8 mouse cellular contexts compared by ENCODE assay signal in genomic region chr1:74784041-74784759, GRCm38 (mm10). TPM values are rescaled to one million over a fixed set of nuclear protein-coding genes. Genes with fewer than 3 reads are reported as not detected.
DNase-seq lines count a peak whose midpoint lies in the region; ATAC-seq lines count a peak whose summit lies in the region.

No protein-coding gene starts in this region.

- H3K27ac ChIP-seq in forebrain, embryonic 15.5 days (replicated peaks): no peak overlapping the region
- no peak overlapping the region for H3K27ac ChIP-seq in hindbrain, embryonic 13.5 days
- no peak overlapping the region for H3K27ac ChIP-seq in limb, embryonic 13.5 days
- H3K27ac ChIP-seq in midbrain, embryonic 14.5 days (replicated peaks; ENCODE audit: low read depth, low read length): no peak overlapping the region

- no peaks in the 10 kb centered on the region for H3K9me3 ChIP-seq in forebrain, embryonic 15.5 days
- H3K9me3 ChIP-seq in hindbrain, embryonic 13.5 days: no peaks in the 10 kb centered on the region
- peaks cover 5% of the 10 kb centered on the region; the same call in 1 of the 2 replicates for H3K9me3 ChIP-seq in limb, embryonic 13.5 days
- no peaks in the 10 kb centered on the region for H3K9me3 ChIP-seq in midbrain, embryonic 14.5 days (ENCODE audit: control insufficient read depth, low read length)

- ATAC-seq in forebrain, embryonic 15.5 days (replicated peaks): peak; percentile 44; the same call in 1 of the 2 replicates
- ATAC-seq in hindbrain, embryonic 13.5 days (ENCODE audit: low FRiP score): peak; percentile 34
- ATAC-seq in limb, embryonic 13.5 days (ENCODE audit: low FRiP score, low read depth): no peak
- ATAC-seq in midbrain, embryonic 14.5 days (ENCODE audit: low FRiP score, low TSS enrichment): 0 out of 2 replicates have a peak, but pooled peaks have one; percentile 37
- ATAC-seq in erythroid progenitor cell, adult 5-6 weeks (replicated peaks; ENCODE audit: low FRiP score, poor library complexity, severe bottlenecking): no peak

- DNase-seq in left cerebral cortex, adult 18-20 months (ENCODE audit: low spot score in 2 of 2): peak; percentile 46 to 61
- DNase-seq in left cerebral cortex, adult 11 months (ENCODE audit: low spot score): no peak
- DNase-seq in adrenal gland, postnatal 14 days: peak; percentile 89
- peak; percentile 79 for DNase-seq in midbrain, embryonic 14.5 days

- under 1% methylated on average over 67 of the region's 67 CpGs for whole genome bisulfite sequencing in forebrain, embryonic 15.5 days
- under 1% methylated on average over 67 of the region's 67 CpGs for WGBS in hindbrain, embryonic 13.5 days
- under 1% methylated on average over 67 of the region's 67 CpGs for WGBS in limb, embryonic 13.5 days
- WGBS in midbrain, embryonic 14.5 days: under 1% methylated on average over 67 of the region's 67 CpGs

- peak overlapping the region; percentile 87 for H3K4me2 ChIP-seq in forebrain, embryonic 15.5 days (replicated peaks)
- peak overlapping the region; percentile 84 for H3K4me2 ChIP-seq in hindbrain, embryonic 13.5 days
- H3K4me2 ChIP-seq in limb, embryonic 13.5 days (replicated peaks): peak overlapping the region; percentile 79
- H3K4me2 ChIP-seq in midbrain, embryonic 14.5 days (ENCODE audit: low read length): peak overlapping the region; percentile 72

- peaks cover 13% of the 10 kb centered on the region for H3K4me1 ChIP-seq in forebrain, embryonic 15.5 days
- peaks cover 30% of the 10 kb centered on the region for H3K4me1 ChIP-seq in hindbrain, embryonic 13.5 days (replicated peaks)
- H3K4me1 ChIP-seq in limb, embryonic 13.5 days: peaks cover 32% of the 10 kb centered on the region
- 0 out of 2 replicates have a peak, but pooled peaks cover 3% of the 10 kb centered on the region for H3K4me1 ChIP-seq in midbrain, embryonic 14.5 days (ENCODE audit: control insufficient read depth, insufficient read depth, low read length)

- H3K4me3 ChIP-seq in forebrain, embryonic 15.5 days: peak overlapping the region; percentile 46
- H3K4me3 ChIP-seq in hindbrain, embryonic 13.5 days: peak overlapping the region; percentile 45
- H3K4me3 ChIP-seq in limb, embryonic 13.5 days: peak overlapping the region; percentile 44
- peak overlapping the region; percentile 42 for H3K4me3 ChIP-seq in midbrain, embryonic 14.5 days (replicated peaks; ENCODE audit: low read depth, low read length)

- H3K27me3 ChIP-seq in forebrain, embryonic 15.5 days: peaks cover 90% of the 10 kb centered on the region
- peaks cover 94% of the 10 kb centered on the region for H3K27me3 ChIP-seq in hindbrain, embryonic 13.5 days
- H3K27me3 ChIP-seq in limb, embryonic 13.5 days: peaks cover 95% of the 10 kb centered on the region
- H3K27me3 ChIP-seq in midbrain, embryonic 14.5 days (ENCODE audit: control insufficient read depth, insufficient read depth, low read length): peaks cover 78% of the 10 kb centered on the region

- peak overlapping the region; percentile 35 for H3K9ac ChIP-seq in forebrain, embryonic 15.5 days (replicated peaks)
- H3K9ac ChIP-seq in hindbrain, embryonic 13.5 days: peak overlapping the region; percentile 53
- peak overlapping the region; percentile 59 for H3K9ac ChIP-seq in limb, embryonic 13.5 days
- no peak overlapping the region; the same call in 1 of the 2 replicates for H3K9ac ChIP-seq in midbrain, embryonic 14.5 days (replicated peaks; ENCODE audit: low read length)

- no peaks in the 10 kb centered on the region for H3K36me3 ChIP-seq in forebrain, embryonic 15.5 days
- H3K36me3 ChIP-seq in hindbrain, embryonic 13.5 days: no peaks in the 10 kb centered on the region
- H3K36me3 ChIP-seq in limb, embryonic 13.5 days: no peaks in the 10 kb centered on the region
- H3K36me3 ChIP-seq in midbrain, embryonic 14.5 days (ENCODE audit: control insufficient read depth, insufficient read depth, low read length): no peaks in the 10 kb centered on the region

RNA-seq across cellular contexts. Expression of gene Wnt10a, which starts 7.1 kb away (rescaled TPM):
- 10 to 100 TPM; 15.8 to 15.9 TPM for total RNA-seq in left cerebral cortex, adult 18-20 months (2021)
- 0.30 TPM in 2 replicates for total RNA-seq in adrenal gland, postnatal 14 days (2021)
- polyA plus RNA-seq in forebrain, embryonic 15.5 days (2015; fragmentation: Nextera tagmentation; extraction: Ambion mirVana): 0.50 and 0.80 TPM in 2 replicates
- polyA plus RNA-seq in hindbrain, embryonic 13.5 days (2015; fragmentation: Nextera tagmentation; extraction: Ambion mirVana): 0.19 and 0.45 TPM in 2 replicates
- 3.9 and 4.5 TPM in 2 replicates for polyA plus RNA-seq in limb, embryonic 13.5 days (2015; fragmentation: Nextera tagmentation; extraction: Ambion mirVana)
- polyA plus RNA-seq in midbrain, embryonic 14.5 days (2014; fragmentation: Nextera tagmentation; extraction: Ambion mirVana): 0.11 and 0.36 TPM in 2 replicates
- total RNA-seq in erythroid progenitor cell, adult 5-6 weeks (2015; ENCODE audit: low replicate concordance): not detected in 2 replicates
- total RNA-seq in erythroid progenitor cell, adult 5-6 weeks (2017; ENCODE audit: low replicate concordance): not detected in 2 replicates

RNA-seq across cellular contexts. Expression of gene Wnt6, which starts 12.5 kb away (rescaled TPM):
- total RNA-seq in left cerebral cortex, adult 18-20 months (2021): 1 to 10 TPM; 3.3 to 4.5 TPM
- total RNA-seq in adrenal gland, postnatal 14 days (2021): 2.4 and 3.2 TPM in 2 replicates
- 2.2 and 2.3 TPM in 2 replicates for polyA plus RNA-seq in forebrain, embryonic 15.5 days (2015; fragmentation: Nextera tagmentation; extraction: Ambion mirVana)
- 3.6 and 4.5 TPM in 2 replicates for polyA plus RNA-seq in hindbrain, embryonic 13.5 days (2015; fragmentation: Nextera tagmentation; extraction: Ambion mirVana)
- polyA plus RNA-seq in limb, embryonic 13.5 days (2015; fragmentation: Nextera tagmentation; extraction: Ambion mirVana): 39.7 and 51.8 TPM in 2 replicates
- polyA plus RNA-seq in midbrain, embryonic 14.5 days (2014; fragmentation: Nextera tagmentation; extraction: Ambion mirVana): 2.7 TPM in 1 of 2 replicates, not detected in the other
- total RNA-seq in erythroid progenitor cell, adult 5-6 weeks (2015; ENCODE audit: low replicate concordance): not detected in 2 replicates
- not detected in 2 replicates for total RNA-seq in erythroid progenitor cell, adult 5-6 weeks (2017; ENCODE audit: low replicate concordance)

RNA-seq across cellular contexts. Expression of gene Prkag3, which starts 35.2 kb away (rescaled TPM):
- total RNA-seq in left cerebral cortex, adult 18-20 months (2021): under 1 TPM; 0.12 to 0.51 TPM
- total RNA-seq in adrenal gland, postnatal 14 days (2021): 0.15 TPM in 1 of 2 replicates, not detected in the other
- not detected in 2 replicates for polyA plus RNA-seq in forebrain, embryonic 15.5 days (2015; fragmentation: Nextera tagmentation; extraction: Ambion mirVana)
- polyA plus RNA-seq in hindbrain, embryonic 13.5 days (2015; fragmentation: Nextera tagmentation; extraction: Ambion mirVana): 0.16 and 0.21 TPM in 2 replicates
- 1.9 and 2.1 TPM in 2 replicates for polyA plus RNA-seq in limb, embryonic 13.5 days (2015; fragmentation: Nextera tagmentation; extraction: Ambion mirVana)
- polyA plus RNA-seq in midbrain, embryonic 14.5 days (2014; fragmentation: Nextera tagmentation; extraction: Ambion mirVana): not detected in 2 replicates
- total RNA-seq in erythroid progenitor cell, adult 5-6 weeks (2015; ENCODE audit: low replicate concordance): not detected in 2 replicates
- total RNA-seq in erythroid progenitor cell, adult 5-6 weeks (2017; ENCODE audit: low replicate concordance): not detected in 2 replicates

Comparison
In these comparisons a context has a peak if more than half of its experiments do, and no peak if none do; other contexts are left out.
1. ATAC-seq: peak in forebrain, embryonic 15.5 days (single experiment), hindbrain, embryonic 13.5 days (single experiment) and midbrain, embryonic 14.5 days (single experiment); none in limb, embryonic 13.5 days (single experiment) and erythroid progenitor cell, adult 5-6 weeks (single experiment).
2. Peak in every context shown above with its lines, with median percentiles within 50 percentile points of each other: H3K4me2 ChIP-seq and H3K4me3 ChIP-seq.